Mouse (Mus musculus): ENCODE results near the gene Anxa6. TPM values are rescaled to one million over a fixed set of nuclear protein-coding genes. Genes with fewer than 3 reads are reported as not detected.

Gene Anxa6
- polyA plus RNA-seq, 1 experiment: 722 TPM

GRCm38 (mm10) chr11:54982520-54982919, 50.7 kb downstream of the Anxa6 start:
- Histone ChIP-seq H3ac (ENCODE audit: control insufficient read depth, insufficient read length) (no peak overlapping the region), H3K4me2 (ENCODE audit: low read depth) (no peak overlapping the region), H3K4me3 (no peak overlapping the region), H3K36me3 (ENCODE audit: control insufficient read depth, insufficient read depth) (peaks cover 59% of the 10 kb centered on the region), H3K79me2 (ENCODE audit: control insufficient read depth, insufficient read depth) (no peaks in the 10 kb centered on the region), H3K27me3 (ENCODE audit: control insufficient read depth, insufficient read depth, insufficient read length) (no peaks in the 10 kb centered on the region)
- TF ChIP-seq USF1 (IDR thresholded peaks at IDR 0.05; ENCODE audit: low read depth): no peak

GRCm38 (mm10) chr11:54981630-54982029, 51.6 kb downstream of the Anxa6 start:
- Histone ChIP-seq H3K4me3 (no peak overlapping the region), H3K36me3 (ENCODE audit: control insufficient read depth, insufficient read depth) (peaks cover 50% of the 10 kb centered on the region), H3K4me2 (ENCODE audit: low read depth) (no peak overlapping the region), H3K79me2 (ENCODE audit: control insufficient read depth, insufficient read depth) (no peaks in the 10 kb centered on the region), H3ac (ENCODE audit: control insufficient read depth, insufficient read length) (no peak overlapping the region), H3K27me3 (ENCODE audit: control insufficient read depth, insufficient read depth, insufficient read length) (no peaks in the 10 kb centered on the region)
- TF ChIP-seq TCF12 (IDR thresholded peaks at IDR 0.05; ENCODE audit: insufficient read depth, poor library complexity, severe bottlenecking) (no peak), MYOD1 (IDR thresholded peaks at IDR 0.05; ENCODE audit: control insufficient read depth in 1 of 3, insufficient read length in 2 of 3, low read depth in 2 of 3) (no peak), REST (IDR thresholded peaks at IDR 0.05; ENCODE audit: insufficient read depth, insufficient read length) (no peak), E2F4 (IDR thresholded peaks at IDR 0.05; ENCODE audit: insufficient read depth) (no peak), MAX (IDR thresholded peaks at IDR 0.05; ENCODE audit: low read depth) (no peak), MYOG (IDR thresholded peaks at IDR 0.05; ENCODE audit: control insufficient read depth in 1 of 3, insufficient read depth in 1 of 3, insufficient read length in 2 of 3, low read depth in 2 of 3) (no peak), TCF3 (IDR thresholded peaks at IDR 0.05; ENCODE audit: insufficient read length, low read depth) (no peak), POLR2AphosphoS2 (IDR thresholded peaks at IDR 0.05; ENCODE audit: insufficient read length, low read depth) (no peak), SRF (IDR thresholded peaks at IDR 0.05; ENCODE audit: control insufficient read depth, insufficient read length, low read depth) (no peak), POLR2A (IDR thresholded peaks at IDR 0.05; ENCODE audit: insufficient read length, low read depth) (no peak), CEBPB (IDR thresholded peaks at IDR 0.05; ENCODE audit: insufficient read depth, poor library complexity, severe bottlenecking) (no peak)

GRCm38 (mm10) chr11:54977385-54977937, 55.8 kb downstream of the Anxa6 start:
- TF ChIP-seq MAX (IDR thresholded peaks at IDR 0.05; ENCODE audit: low read depth): no peak
- TF ChIP-seq POLR2AphosphoS2 (IDR thresholded peaks at IDR 0.05; ENCODE audit: insufficient read length, low read depth): peak; percentile 15
- peaks cover 40% of the 10 kb centered on the region for H3K36me3 ChIP-seq (ENCODE audit: control insufficient read depth, insufficient read depth)
- no peak overlapping the region for H3K4me3 ChIP-seq
- H3K27me3 ChIP-seq (ENCODE audit: control insufficient read depth, insufficient read depth, insufficient read length): no peaks in the 10 kb centered on the region
- H3K4me2 ChIP-seq (ENCODE audit: low read depth): no peak overlapping the region
- H3K79me2 ChIP-seq (ENCODE audit: control insufficient read depth, insufficient read depth): no peaks in the 10 kb centered on the region
- H3ac ChIP-seq (ENCODE audit: control insufficient read depth, insufficient read length): no peak overlapping the region

- no peak overlapping the region for H3K4me2 ChIP-seq (ENCODE audit: low read depth)
- no peak overlapping the region for H3ac ChIP-seq (ENCODE audit: control insufficient read depth, insufficient read length)
- H3K79me2 ChIP-seq (ENCODE audit: control insufficient read depth, insufficient read depth): no peaks in the 10 kb centered on the region
- no peaks in the 10 kb centered on the region for H3K27me3 ChIP-seq (ENCODE audit: control insufficient read depth, insufficient read depth, insufficient read length)
- no peak overlapping the region for H3K4me3 ChIP-seq
- peaks cover 34% of the 10 kb centered on the region for H3K36me3 ChIP-seq (ENCODE audit: control insufficient read depth, insufficient read depth)
- peak; percentile 72 for TF ChIP-seq POLR2AphosphoS2 (IDR thresholded peaks at IDR 0.05; ENCODE audit: insufficient read length, low read depth)
- no peak for TF ChIP-seq MAX (IDR thresholded peaks at IDR 0.05; ENCODE audit: low read depth)
- TF ChIP-seq SRF (IDR thresholded peaks at IDR 0.05; ENCODE audit: control insufficient read depth, insufficient read length, low read depth): no peak
These were observed 56.9 kb downstream of the Anxa6 start for GRCm38 (mm10) chr11:54976351-54976750.

- TF ChIP-seq POLR2AphosphoS2 (IDR thresholded peaks at IDR 0.05; ENCODE audit: insufficient read length, low read depth) (peak; percentile 43), MAX (IDR thresholded peaks at IDR 0.05; ENCODE audit: low read depth) (no peak), TCF12 (IDR thresholded peaks at IDR 0.05; ENCODE audit: insufficient read depth, poor library complexity, severe bottlenecking) (no peak), E2F4 (IDR thresholded peaks at IDR 0.05; ENCODE audit: insufficient read depth) (no peak)
- no peak overlapping the region for H3K4me2 ChIP-seq (ENCODE audit: low read depth)
- no peaks in the 10 kb centered on the region for H3K79me2 ChIP-seq (ENCODE audit: control insufficient read depth, insufficient read depth)
- H3K27me3 ChIP-seq (ENCODE audit: control insufficient read depth, insufficient read depth, insufficient read length): no peaks in the 10 kb centered on the region
- peaks cover 28% of the 10 kb centered on the region for H3K36me3 ChIP-seq (ENCODE audit: control insufficient read depth, insufficient read depth)
- H3ac ChIP-seq (ENCODE audit: control insufficient read depth, insufficient read length): no peak overlapping the region
- H3K4me3 ChIP-seq: no peak overlapping the region
These were observed 57.5 kb downstream of the Anxa6 start for GRCm38 (mm10) chr11:54975756-54976155.

GRCm38 (mm10) chr11:54975340-54975739, 57.9 kb downstream of the Anxa6 start:
- H3K4me2 ChIP-seq (ENCODE audit: low read depth): no peak overlapping the region
- H3K79me2 ChIP-seq (ENCODE audit: control insufficient read depth, insufficient read depth): no peaks in the 10 kb centered on the region
- TF ChIP-seq MYOG (IDR thresholded peaks at IDR 0.05; ENCODE audit: control insufficient read depth in 1 of 3, insufficient read depth in 1 of 3, insufficient read length in 2 of 3, low read depth in 2 of 3): no peak
- TF ChIP-seq POLR2AphosphoS2 (IDR thresholded peaks at IDR 0.05; ENCODE audit: insufficient read length, low read depth): peak; percentile 79
- no peak for TF ChIP-seq CEBPB (IDR thresholded peaks at IDR 0.05; ENCODE audit: insufficient read depth, poor library complexity, severe bottlenecking)
- no peak for TF ChIP-seq TCF12 (IDR thresholded peaks at IDR 0.05; ENCODE audit: insufficient read depth, poor library complexity, severe bottlenecking)
- no peak for TF ChIP-seq TCF3 (IDR thresholded peaks at IDR 0.05; ENCODE audit: insufficient read length, low read depth)

More at GRCm38 (mm10) chr11:54975340-54975739, 57.9 kb downstream of the Anxa6 start:
- Histone ChIP-seq H3K27me3 (ENCODE audit: control insufficient read depth, insufficient read depth, insufficient read length) (no peaks in the 10 kb centered on the region), H3ac (ENCODE audit: control insufficient read depth, insufficient read length) (no peak overlapping the region), H3K4me3 (no peak overlapping the region), H3K36me3 (ENCODE audit: control insufficient read depth, insufficient read depth) (peaks cover 23% of the 10 kb centered on the region)

Data from myocyte (in vitro differentiated cells).